Mouse (Mus musculus): Measurements from ENCODE around the gene C1qtnf9. TPM values are rescaled to one million over a fixed set of nuclear protein-coding genes. Genes with fewer than 3 reads are reported as not detected.

Gene C1qtnf9
- polyA plus RNA-seq (2017; shearing (Covaris generic)): not detected

GRCm38 (mm10) chr14:60767884-60768283 lies at the start of gene C1qtnf9:
Gene C1qtnf9, plus strand, starts transcription at chr14:60768134.

GRCm38 (mm10) chr14:60784427-60785315 lies 16.7 kb downstream of the C1qtnf9 start, which contains the start of gene Mipep:
Gene Mipep, plus strand, starts transcription at chr14:60784573.

Other genes with a start within 250 kb of the C1qtnf9 start
- gene Spata13, start 134.1 kb upstream of the C1qtnf9 start, polyA plus RNA-seq (2017; shearing (Covaris generic)): 126 TPM
- 10.9 TPM for gene Mipep, start 16.4 kb downstream of the C1qtnf9 start, polyA plus RNA-seq (2017; shearing (Covaris generic))

Measured in effector memory CD4-positive, alpha-beta T cell, adult 5 months (primary cell).